Mouse (Mus musculus): Measurements from ENCODE around the gene Clnk. TPM values are rescaled to one million over a fixed set of nuclear protein-coding genes. Genes with fewer than 3 reads are reported as not detected.

Gene Clnk
- polyA plus RNA-seq, 1 experiment from 2014 or later, result 0.17 TPM

DNA sequence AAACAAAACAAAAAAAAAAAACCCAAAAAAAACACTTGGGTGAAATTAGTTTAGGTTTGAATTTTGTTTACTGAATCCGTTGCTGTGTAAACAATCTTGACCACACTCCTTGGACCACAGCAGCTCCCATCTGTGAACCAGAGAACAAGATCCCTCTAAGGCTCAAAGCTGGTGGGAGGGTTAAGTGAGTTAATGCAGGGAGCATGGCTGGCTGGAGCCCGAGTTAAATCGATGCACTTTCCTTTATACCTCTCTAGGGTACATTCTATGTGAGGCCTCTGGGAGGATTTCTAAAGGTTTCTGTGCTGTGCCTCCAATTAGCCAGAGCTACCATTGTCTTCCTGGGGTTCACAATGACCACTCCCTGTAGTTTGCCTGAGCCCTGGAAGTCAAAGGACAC lies 1.2 kb downstream of the Clnk start:
- ATAC-seq (ENCODE audit: low FRiP score), result 0 out of 2 replicates have a peak, but pooled peaks have one; percentile 35
- WGBS, result 32% methylated on average over 3 of the region's 3 CpGs
- H3K9me3 ChIP-seq (replicated peaks), result no peaks in the 10 kb centered on the region

GRCm38 (mm10) chr5:38874931-38875330 lies 1.7 kb downstream of the Clnk start:
- Histone ChIP-seq H3K36me3 (no peaks in the 10 kb centered on the region), H3K9me3 (replicated peaks) (no peaks in the 10 kb centered on the region), H3K4me3 (replicated peaks) (no peak overlapping the region), H3K4me2 (no peak overlapping the region), H3K27me3 (replicated peaks) (no peaks in the 10 kb centered on the region), H3K27ac (replicated peaks) (no peak overlapping the region), H3K9ac (replicated peaks) (no peak overlapping the region), H3K4me1 (no peaks in the 10 kb centered on the region)
- ATAC-seq (ENCODE audit: low FRiP score), result no peak
- WGBS, result 48% methylated on average over 1 of the region's 1 CpGs

More for the DNA sequence above, 1.2 kb downstream of the Clnk start:
- Histone ChIP-seq H3K4me1 (0 out of 2 replicates have a peak, but pooled peaks cover 5% of the 10 kb centered on the region), H3K27ac (replicated peaks) (no peak overlapping the region), H3K9ac (replicated peaks) (no peak overlapping the region), H3K27me3 (replicated peaks) (no peaks in the 10 kb centered on the region), H3K36me3 (no peaks in the 10 kb centered on the region), H3K4me3 (replicated peaks) (no peak overlapping the region), H3K4me2 (no peak overlapping the region)

DNA sequence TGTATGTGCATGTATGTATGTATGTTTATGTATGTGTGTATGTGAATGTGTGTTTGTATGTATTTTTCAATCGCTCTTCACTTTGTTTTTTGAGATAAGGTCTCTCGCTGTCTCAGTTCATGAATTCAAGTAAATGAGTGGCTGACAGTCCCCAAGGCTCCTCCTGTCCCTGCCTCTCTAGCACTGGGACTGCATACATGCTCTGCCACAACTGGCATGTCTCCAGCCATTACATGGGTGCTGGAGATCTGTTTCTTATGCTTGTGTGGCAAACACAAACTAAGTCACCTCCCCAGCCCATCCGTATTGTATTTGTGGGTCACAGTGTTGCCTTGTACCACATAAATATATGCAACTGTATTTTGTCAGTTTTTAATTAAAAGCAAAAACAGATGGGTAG lies 3.7 kb downstream of the Clnk start:
- Histone ChIP-seq H3K4me3 (replicated peaks) (no peak overlapping the region), H3K9me3 (replicated peaks) (no peaks in the 10 kb centered on the region), H3K36me3 (no peaks in the 10 kb centered on the region), H3K4me1 (no peaks in the 10 kb centered on the region), H3K27ac (replicated peaks) (no peak overlapping the region), H3K9ac (replicated peaks) (no peak overlapping the region), H3K4me2 (no peak overlapping the region), H3K27me3 (replicated peaks) (no peaks in the 10 kb centered on the region)
- WGBS, result 91% methylated on average over 3 of the region's 3 CpGs
- no peak for ATAC-seq (ENCODE audit: low FRiP score)

DNA sequence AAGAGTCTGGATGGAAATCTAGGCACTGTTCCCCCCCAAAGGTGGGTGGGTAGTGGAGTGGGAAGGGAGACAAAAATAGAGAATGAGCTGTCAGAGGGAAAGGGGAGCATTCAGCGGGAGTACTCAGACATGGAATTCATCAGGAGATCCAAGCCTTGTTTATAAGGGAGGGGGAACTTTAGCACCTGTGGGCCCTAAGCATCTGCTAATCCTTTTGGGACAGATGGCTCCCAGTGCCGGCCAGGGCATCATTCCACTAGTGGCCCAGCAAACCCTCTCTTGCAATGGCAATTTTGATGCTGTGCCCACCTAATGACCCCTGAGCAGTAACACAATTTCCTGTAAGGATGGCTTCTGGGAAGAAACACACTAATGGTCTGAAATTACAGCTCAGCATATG lies 5.0 kb downstream of the Clnk start:
- Histone ChIP-seq H3K27me3 (replicated peaks) (no peaks in the 10 kb centered on the region), H3K4me3 (replicated peaks) (no peak overlapping the region), H3K36me3 (no peaks in the 10 kb centered on the region), H3K9me3 (replicated peaks) (no peaks in the 10 kb centered on the region), H3K4me2 (no peak overlapping the region), H3K9ac (replicated peaks) (no peak overlapping the region), H3K4me1 (no peaks in the 10 kb centered on the region), H3K27ac (replicated peaks) (no peak overlapping the region)
- no peak for ATAC-seq (ENCODE audit: low FRiP score)
- 75% methylated on average over 2 of the region's 2 CpGs for WGBS

DNA sequence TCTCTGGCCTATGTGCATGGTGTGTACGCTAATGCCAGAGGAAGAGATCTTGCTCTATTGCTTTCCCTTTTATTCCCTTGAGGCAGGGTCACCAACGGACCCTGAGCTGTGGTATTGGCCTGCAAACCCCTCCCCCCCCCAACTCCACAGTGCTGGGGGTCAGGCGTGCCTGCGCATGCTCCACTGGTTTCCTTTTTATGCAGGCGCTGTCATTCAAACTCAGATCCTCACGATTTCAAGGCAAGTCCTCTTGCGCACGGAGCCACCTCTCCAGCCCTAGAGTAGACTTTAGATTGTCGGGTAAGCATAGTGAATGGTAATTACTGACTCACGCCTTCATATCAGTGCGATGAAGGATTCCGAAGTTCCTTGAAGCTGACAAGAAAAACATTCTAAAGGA lies 6.1 kb downstream of the Clnk start:
- WGBS, result 75% methylated on average over 12 of the region's 12 CpGs
- Histone ChIP-seq H3K4me3 (replicated peaks) (no peak overlapping the region), H3K4me2 (no peak overlapping the region), H3K27me3 (replicated peaks) (no peaks in the 10 kb centered on the region), H3K9ac (replicated peaks) (no peak overlapping the region), H3K9me3 (replicated peaks) (no peaks in the 10 kb centered on the region), H3K27ac (replicated peaks) (no peak overlapping the region), H3K36me3 (no peaks in the 10 kb centered on the region), H3K4me1 (no peaks in the 10 kb centered on the region)
- ATAC-seq (ENCODE audit: low FRiP score), result no peak

GRCm38 (mm10) chr5:38869976-38870375 lies 6.6 kb downstream of the Clnk start:
- Histone ChIP-seq H3K9ac (replicated peaks) (no peak overlapping the region), H3K36me3 (no peaks in the 10 kb centered on the region), H3K4me3 (replicated peaks) (no peak overlapping the region), H3K9me3 (replicated peaks) (no peaks in the 10 kb centered on the region), H3K27me3 (replicated peaks) (no peaks in the 10 kb centered on the region), H3K4me1 (no peaks in the 10 kb centered on the region), H3K4me2 (no peak overlapping the region), H3K27ac (replicated peaks) (no peak overlapping the region)
- WGBS, result 84% methylated on average over 9 of the region's 9 CpGs
- no peak for ATAC-seq (ENCODE audit: low FRiP score)

DNA sequence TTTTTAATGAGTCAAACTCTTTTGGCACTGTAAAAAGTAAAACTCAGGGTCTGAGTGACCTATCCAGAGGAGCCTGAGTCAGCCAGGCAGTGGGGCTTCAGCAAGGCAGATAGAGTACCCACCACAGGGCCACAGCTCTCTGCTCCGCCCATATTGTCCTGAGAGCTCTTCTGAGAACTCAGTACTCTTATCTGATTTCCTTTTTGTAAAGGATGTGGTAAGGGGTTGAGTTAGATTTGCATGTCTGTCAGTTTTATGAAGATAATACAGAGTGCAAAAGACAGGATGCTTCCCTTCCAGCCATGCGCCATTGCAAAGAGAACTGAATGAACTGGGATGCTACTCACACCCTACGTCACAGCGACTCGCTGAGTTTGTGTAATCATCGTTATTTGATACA lies 12.0 kb downstream of the Clnk start:
- Histone ChIP-seq H3K27me3 (replicated peaks) (no peaks in the 10 kb centered on the region), H3K4me3 (replicated peaks) (no peak overlapping the region), H3K4me1 (peaks cover 5% of the 10 kb centered on the region; the same call in 1 of the 2 replicates), H3K36me3 (no peaks in the 10 kb centered on the region), H3K27ac (replicated peaks) (no peak overlapping the region), H3K4me2 (no peak overlapping the region), H3K9me3 (replicated peaks) (no peaks in the 10 kb centered on the region), H3K9ac (replicated peaks) (no peak overlapping the region)
- 95% methylated on average over 6 of the region's 6 CpGs for WGBS
- no peak for ATAC-seq (ENCODE audit: low FRiP score)

- Histone ChIP-seq H3K9me3 (replicated peaks) (no peaks in the 10 kb centered on the region), H3K9ac (replicated peaks) (no peak overlapping the region), H3K4me2 (no peak overlapping the region), H3K27ac (replicated peaks) (no peak overlapping the region), H3K27me3 (replicated peaks) (no peaks in the 10 kb centered on the region), H3K4me3 (replicated peaks) (no peak overlapping the region), H3K4me1 (peaks cover 5% of the 10 kb centered on the region; the same call in 1 of the 2 replicates), H3K36me3 (no peaks in the 10 kb centered on the region)
- WGBS, result 68% methylated on average over 3 of the region's 3 CpGs
- no peak for ATAC-seq (ENCODE audit: low FRiP score)
Observed at GRCm38 (mm10) chr5:38863029-38863428, 13.6 kb downstream of the Clnk start.

DNA sequence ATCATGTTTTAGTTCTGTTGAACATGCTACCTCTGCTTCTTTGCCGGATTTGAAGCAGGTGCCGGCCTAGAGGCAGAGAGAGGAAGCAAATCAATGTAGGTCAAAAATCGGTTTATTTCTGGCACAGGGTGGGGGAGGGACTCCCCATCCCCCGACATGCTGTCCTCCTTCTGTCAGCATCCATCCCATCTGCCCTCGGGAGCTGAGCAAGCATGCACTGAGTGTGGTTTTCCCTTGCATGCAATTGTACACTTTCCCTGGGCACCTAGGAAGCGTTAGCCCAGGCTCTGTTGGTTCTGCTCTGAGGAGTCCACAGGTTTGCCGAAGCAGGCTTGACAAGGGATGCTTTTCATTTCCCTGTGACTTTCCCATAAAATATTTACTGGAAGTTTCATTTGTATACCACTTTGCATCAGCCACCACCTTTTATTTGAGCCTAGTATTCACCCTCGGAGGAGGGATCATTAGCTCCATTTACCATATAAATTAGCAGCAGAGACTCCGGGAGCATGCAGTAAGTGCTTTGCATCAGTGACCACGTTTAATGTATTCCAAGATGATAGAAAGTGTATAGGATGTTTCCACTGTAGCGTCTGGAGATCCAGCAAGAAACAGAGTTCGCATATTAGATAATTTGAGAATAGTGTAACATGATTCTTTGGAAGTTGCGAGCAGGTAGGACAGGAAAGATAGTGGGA lies 14.2 kb downstream of the Clnk start:
- 58% methylated on average over 13 of the region's 13 CpGs for WGBS
- Histone ChIP-seq H3K9me3 (replicated peaks) (no peaks in the 10 kb centered on the region), H3K4me1 (peaks cover 5% of the 10 kb centered on the region; the same call in 1 of the 2 replicates), H3K27ac (replicated peaks) (no peak overlapping the region), H3K36me3 (no peaks in the 10 kb centered on the region), H3K27me3 (replicated peaks) (no peaks in the 10 kb centered on the region), H3K9ac (replicated peaks) (no peak overlapping the region), H3K4me2 (no peak overlapping the region; the same call in 1 of the 2 replicates), H3K4me3 (replicated peaks) (no peak overlapping the region)
- no peak; the same call in 1 of the 2 replicates for ATAC-seq (ENCODE audit: low FRiP score)

- Histone ChIP-seq H3K9ac (replicated peaks) (no peak overlapping the region), H3K27ac (replicated peaks) (no peak overlapping the region), H3K4me2 (no peak overlapping the region), H3K36me3 (no peaks in the 10 kb centered on the region), H3K9me3 (replicated peaks) (no peaks in the 10 kb centered on the region), H3K4me3 (replicated peaks) (no peak overlapping the region), H3K4me1 (peaks cover 5% of the 10 kb centered on the region; the same call in 1 of the 2 replicates), H3K27me3 (replicated peaks) (no peaks in the 10 kb centered on the region)
- WGBS, result 66% methylated on average over 4 of the region's 4 CpGs
- no peak for ATAC-seq (ENCODE audit: low FRiP score)
Observed at GRCm38 (mm10) chr5:38858015-38858721, 18.4 kb downstream of the Clnk start.

GRCm38 (mm10) chr5:38857591-38857990 lies 19.0 kb downstream of the Clnk start:
- H3K27ac ChIP-seq (replicated peaks), result no peak overlapping the region
- no peaks in the 10 kb centered on the region for H3K27me3 ChIP-seq (replicated peaks)
- H3K4me2 ChIP-seq, result no peak overlapping the region
- H3K9ac ChIP-seq (replicated peaks), result no peak overlapping the region
- 93% methylated on average over 1 of the region's 1 CpGs for WGBS
- peaks cover 5% of the 10 kb centered on the region; the same call in 1 of the 2 replicates for H3K4me1 ChIP-seq
- no peaks in the 10 kb centered on the region for H3K9me3 ChIP-seq (replicated peaks)
- H3K4me3 ChIP-seq (replicated peaks), result no peak overlapping the region
- no peak for ATAC-seq (ENCODE audit: low FRiP score)
- no peaks in the 10 kb centered on the region for H3K36me3 ChIP-seq

- Histone ChIP-seq H3K27ac (replicated peaks) (no peak overlapping the region), H3K4me2 (no peak overlapping the region), H3K9me3 (replicated peaks) (no peaks in the 10 kb centered on the region), H3K9ac (replicated peaks) (no peak overlapping the region), H3K4me1 (no peaks in the 10 kb centered on the region), H3K36me3 (no peaks in the 10 kb centered on the region), H3K4me3 (replicated peaks) (no peak overlapping the region), H3K27me3 (replicated peaks) (no peaks in the 10 kb centered on the region)
- WGBS, result 86% methylated on average over 1 of the region's 1 CpGs
- no peak for ATAC-seq (ENCODE audit: low FRiP score)
Observed at GRCm38 (mm10) chr5:38850171-38850570, 26.4 kb downstream of the Clnk start.
